Mouse (Mus musculus) gastrocnemius, postnatal 25 days (tissue): ENCODE measurements at regions not wholly inside any gene's neighbourhood (a gene's known extent, or its start where the extent isn't known, plus 50 kb on each side); places are given as distances from the start of the nearest gene placed in this dataset.

ENCODE experiments used
- DNase-seq: peaks from one replicate; pipeline ENCODE4 v3.0.0; 2022

GRCm38 (mm10) chr11:27833736-27834135 lies 505.9 kb downstream of the Gm6685 start:
- DNase-seq: no peak

- no peak for DNase-seq
Observed at GRCm38 (mm10) chr11:27799826-27800620, 539.6 kb downstream of the Gm6685 start.

- DNase-seq: no peak
Observed at GRCm38 (mm10) chr11:27753913-27754218, 585.8 kb downstream of the Gm6685 start.

GRCm38 (mm10) chr11:27753212-27753912 lies 586.3 kb downstream of the Gm6685 start:
- peak; percentile 8 for DNase-seq

- DNase-seq: no peak
Observed at GRCm38 (mm10) chr11:27726109-27726508, 613.6 kb downstream of the Gm6685 start.

GRCm38 (mm10) chr11:27721346-27721745 lies 618.3 kb downstream of the Gm6685 start:
- DNase-seq: no peak

GRCm38 (mm10) chr11:27672436-27672835 lies 667.2 kb downstream of the Gm6685 start:
- no peak for DNase-seq
